Mouse (Mus musculus) heart, adult 2 months (tissue): ENCODE data around the gene Myo1c. TPM values are rescaled to one million over a fixed set of nuclear protein-coding genes. Genes with fewer than 3 reads are reported as not detected.
A peak's percentile ranks its signal among the peaks of the same experiment; 100 is the strongest.

Experiments used
- DNase-seq, 2 experiments: peaks; one replicate each; pipeline ENCODE4 v3.0.0; 2021
- H3K27ac ChIP-seq: fragments of 200-600 bp; 2 replicates; pipeline ENCODE4 v1.8.1; 2022
- H3K27me3 ChIP-seq: fragments of 200-500 bp; 2 replicates; pipeline ENCODE4 v1.6.1; 2012; ENCODE audit warnings: mild to moderate bottlenecking, low read length, inconsistent platforms, mixed read lengths; ENCODE audit not compliant: control insufficient read depth, insufficient read depth
- H3K36me3 ChIP-seq: fragments of 200-500 bp; 2 replicates; pipeline ENCODE4 v1.6.1; 2012; ENCODE audit warnings: low read length, inconsistent platforms; ENCODE audit not compliant: control insufficient read depth, insufficient read depth
- H3K4me1 ChIP-seq: fragments of 200-500 bp; 2 replicates; pipeline ENCODE4 v1.6.1; 2011; ENCODE audit warnings: low read length; ENCODE audit not compliant: control insufficient read depth, insufficient read depth
- H3K4me3 ChIP-seq: fragments of 200-600 bp; 2 replicates; pipeline ENCODE4 v1.8.1; 2022
- H3K79me2 ChIP-seq: fragments of 200-500 bp; replicated peaks from 2 replicates; pipeline ENCODE4 v1.6.1; 2012; ENCODE audit warnings: mild to moderate bottlenecking, inconsistent platforms, low read length, moderate library complexity, mixed read lengths; ENCODE audit not compliant: control insufficient read depth, insufficient read depth
- H3K9ac ChIP-seq: fragments of 200-500 bp; 2 replicates; pipeline ENCODE4 v1.6.1; 2012; ENCODE audit warnings: low read depth, mild to moderate bottlenecking, control low read depth, inconsistent platforms, low read length, mixed read lengths
- CTCF ChIP-seq: fragments of 200-600 bp; IDR thresholded peaks from 2 replicates; pipeline ENCODE4 v1.8.1; 2022; ENCODE audit warnings: antibody characterized with exemption, mild to moderate bottlenecking, moderate library complexity
- EP300 ChIP-seq: fragments of 200-500 bp; IDR thresholded peaks from 2 replicates; pipeline ENCODE4 v1.6.1; 2011; ENCODE audit warnings: low read depth, low read length, control low read depth; ENCODE audit not compliant: insufficient read depth
- POLR2A ChIP-seq: fragments of 200-500 bp; IDR thresholded peaks from 2 replicates; pipeline ENCODE4 v1.6.1; 2011; ENCODE audit warnings: mild to moderate bottlenecking, low read depth, low read length, control low read depth; ENCODE audit not compliant: insufficient read depth
- WGBS: fragments of 180-500 bp; shearing (Covaris S2); methylation state at CpG from one replicate; pipeline ENCODE4 v1.1.7; 2018; 5-methylcytosine and 5-hydroxymethylcytosine counted together
- intact Hi-C: fragments of 180-260 bp; cut with DNase I; formaldehyde crosslinking; loops from one replicate; pipeline ENCODE4 v1.15.1; 2025
- long read RNA-seq: library from polyadenylated mRNA; stranded (forward); transcript quantifications from one replicate; pipeline ENCODE4 v2.0.0, GENCODE M21; 2021
- polyA plus RNA-seq: library from polyadenylated mRNA; depleted of rRNA; stranded (reverse); fragments of >200 nt; gene quantifications from 2 replicates; pipeline ENCODE4 v1.2.3, GENCODE M21; 2012; rRNA removed
- total RNA-seq, 2 experiments: library from RNA; stranded (reverse); gene quantifications; 2 replicates each; pipeline ENCODE4 v1.2.3; 2021

Myo1c gene
- total RNA-seq (100 to 1,000 TPM in 1 of 2 experiments, 10 to 100 TPM in 1; 96.9 to 105 TPM), polyA plus RNA-seq (68.7 and 94.7 TPM in 2 replicates)
- long read RNA-seq, full-length matches to known transcripts, result 66 of 95 reads
- long read RNA-seq, partial matches to known transcripts, result 21 of 95 reads
- long read RNA-seq, other reads (novel, unspliced or antisense), result 8 of 95 reads

GRCm38 (mm10) chr11:75650311-75650710, at the start of gene Myo1c:
Myo1c (plus strand) TSS chr11:75650504.
- peaks cover 36% of the 10 kb centered on the region for H3K4me1 ChIP-seq
- no peaks in the 10 kb centered on the region for H3K79me2 ChIP-seq
- intact Hi-C loops, result no loop called here
- peak within 1 kb of the TSS; percentile 98 for H3K27ac ChIP-seq
- H3K4me3 ChIP-seq, result peak within 1 kb of the TSS; percentile 69
- no peaks in the 10 kb centered on the region for H3K27me3 ChIP-seq
- DNase-seq, result peak; percentile 83 to 85
- WGBS, result 31% methylated on average over 7 of the region's 7 CpGs
- peaks cover 2% of the 10 kb centered on the region; the same call in 1 of the 2 replicates for H3K36me3 ChIP-seq
- H3K9ac ChIP-seq, result peak within 1 kb of the TSS; percentile 98
- TF ChIP-seq CTCF (no peak), POLR2A (peak; percentile 95), EP300 (peak; percentile 91)

DNA sequence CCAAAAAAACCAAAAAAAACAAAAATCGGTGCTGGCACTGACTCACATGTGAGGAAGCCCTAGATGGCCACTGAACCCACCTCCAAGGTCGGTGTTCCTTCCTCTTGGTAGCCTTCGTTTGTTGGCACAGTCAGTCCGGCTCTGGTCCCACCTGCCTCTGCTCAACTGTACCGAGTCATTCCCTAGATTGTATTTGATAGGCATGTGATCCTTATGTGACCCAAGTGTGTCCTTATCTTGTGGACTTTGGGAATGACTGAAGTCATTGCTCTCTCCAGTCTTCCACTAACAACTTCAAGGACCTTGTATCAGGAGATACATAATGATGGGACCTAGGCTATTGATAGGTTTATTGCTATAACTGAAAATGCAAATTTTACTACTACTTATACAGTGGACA, 45.5 kb upstream of the Myo1c start:
- 68% methylated on average over 5 of the region's 5 CpGs for WGBS

GRCm38 (mm10) chr11:75605318-75605717, 45.0 kb upstream of the Myo1c start:
- no peaks in the 10 kb centered on the region for H3K4me1 ChIP-seq
- no peak overlapping the region for H3K4me3 ChIP-seq
- DNase-seq, result no peak
- no peak for TF ChIP-seq CTCF
- H3K27me3 ChIP-seq, result no peaks in the 10 kb centered on the region
- no peak overlapping the region for H3K9ac ChIP-seq
- intact Hi-C loops, result no loop called here
- WGBS, result 33% methylated on average over 1 of the region's 1 CpGs
- no peaks in the 10 kb centered on the region for H3K36me3 ChIP-seq
- H3K79me2 ChIP-seq, result no peaks in the 10 kb centered on the region
- H3K27ac ChIP-seq, result no peak overlapping the region

More for the DNA sequence above, 45.5 kb upstream of the Myo1c start:
- intact Hi-C loops, result no loop called here
- TF ChIP-seq EP300 (no peak), POLR2A (no peak), CTCF (no peak)
- Histone ChIP-seq H3K79me2 (no peaks in the 10 kb centered on the region), H3K4me1 (no peaks in the 10 kb centered on the region), H3K4me3 (no peak overlapping the region), H3K36me3 (no peaks in the 10 kb centered on the region), H3K27me3 (no peaks in the 10 kb centered on the region), H3K27ac (no peak overlapping the region), H3K9ac (no peak overlapping the region)
- DNase-seq, result no peak

GRCm38 (mm10) chr11:75608776-75609175, 41.5 kb upstream of the Myo1c start:
- Histone ChIP-seq H3K27me3 (no peaks in the 10 kb centered on the region), H3K79me2 (no peaks in the 10 kb centered on the region), H3K4me3 (no peak overlapping the region), H3K27ac (no peak overlapping the region), H3K36me3 (no peaks in the 10 kb centered on the region), H3K4me1 (no peaks in the 10 kb centered on the region), H3K9ac (no peak overlapping the region)
- intact Hi-C loops, result no loop called here
- whole genome bisulfite sequencing, result 90% methylated on average over 5 of the region's 5 CpGs
- TF ChIP-seq EP300, result no peak
- DNase-seq, result no peak

DNA sequence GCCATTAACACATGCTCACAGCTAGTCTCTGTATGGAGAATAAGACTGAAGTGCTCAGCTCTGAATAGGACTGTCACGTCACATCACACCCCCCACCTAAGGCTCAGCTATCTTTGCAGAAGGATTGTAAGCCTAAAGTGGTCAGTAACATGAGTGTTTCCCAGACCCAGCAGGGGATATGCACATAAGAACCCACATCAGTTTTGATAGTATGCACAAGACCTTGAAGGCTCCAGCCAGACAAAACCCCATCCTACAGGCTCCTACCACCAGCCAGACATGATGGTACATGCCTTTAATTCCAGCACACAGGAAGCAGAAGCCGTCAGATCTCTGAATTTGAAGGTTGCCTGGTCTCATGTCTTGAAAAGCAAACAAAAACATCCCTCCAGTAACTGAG, 40.3 kb upstream of the Myo1c start:
- Histone ChIP-seq H3K4me3 (no peak overlapping the region), H3K27ac (no peak overlapping the region), H3K27me3 (no peaks in the 10 kb centered on the region), H3K9ac (no peak overlapping the region), H3K36me3 (no peaks in the 10 kb centered on the region), H3K4me1 (no peaks in the 10 kb centered on the region), H3K79me2 (no peaks in the 10 kb centered on the region)
- intact Hi-C loops, result no loop called here
- no peak for DNase-seq
- WGBS, result 88% methylated on average over 2 of the region's 2 CpGs
- TF ChIP-seq CTCF (no peak), POLR2A (no peak), EP300 (no peak)

DNA sequence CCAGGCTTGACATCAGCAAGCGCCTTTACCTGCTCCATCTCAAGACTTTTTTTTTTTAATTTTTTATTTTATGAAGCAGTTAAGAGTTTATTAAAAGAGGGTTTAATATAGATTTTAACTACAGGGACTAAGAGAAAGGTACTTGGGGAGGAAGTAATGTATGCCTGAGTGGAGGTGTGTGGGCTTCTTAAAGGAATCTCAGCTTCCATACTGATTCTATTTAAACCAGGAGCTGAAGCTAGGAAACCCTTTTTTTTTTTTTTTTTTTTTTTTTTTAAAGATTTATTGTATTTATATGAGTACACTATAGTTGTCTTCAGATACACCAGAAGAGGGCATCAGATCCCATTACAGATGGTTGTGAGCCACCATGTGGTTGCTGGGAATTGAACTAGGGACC, 35.5 kb upstream of the Myo1c start:
- Histone ChIP-seq H3K27ac (no peak overlapping the region), H3K4me1 (no peaks in the 10 kb centered on the region), H3K79me2 (no peaks in the 10 kb centered on the region), H3K9ac (no peak overlapping the region), H3K4me3 (no peak overlapping the region), H3K27me3 (no peaks in the 10 kb centered on the region), H3K36me3 (no peaks in the 10 kb centered on the region)
- intact Hi-C loops, result no loop called here
- TF ChIP-seq POLR2A (no peak), EP300 (no peak), CTCF (no peak)
- no peak for DNase-seq
- WGBS, result 98% methylated on average over 1 of the region's 1 CpGs
